Mouse (Mus musculus) cerebellum, adult 9-11 months (tissue): ENCODE results near the gene Gm10799.
"Not testable (repeated sequence)": the region's sequence is repeated elsewhere in the genome, so short reads cannot be mapped to it uniquely, and the experiment has no call there.

Experiments
- DNase-seq: peaks from one replicate; pipeline ENCODE4 v3.0.0; 2022

Gm10799 gene

GRCm38 (mm10) chr2:104068450-104068849 lies at the start of gene Gm10799:
Gene Gm10799 (minus strand): TSS chr2:104068550.
- not testable (repeated sequence) for DNase-seq

- not testable (repeated sequence) for DNase-seq
These were observed 48.8 kb upstream of the Gm10799 start for GRCm38 (mm10) chr2:104117173-104117572.

- DNase-seq, result no peak
These were observed 46.5 kb upstream of the Gm10799 start for GRCm38 (mm10) chr2:104114898-104115297.

- DNase-seq, result not testable (repeated sequence)
These were observed 45.2 kb upstream of the Gm10799 start for GRCm38 (mm10) chr2:104113563-104113962.

- not testable (repeated sequence) for DNase-seq
These were observed 42.9 kb upstream of the Gm10799 start for GRCm38 (mm10) chr2:104111170-104111797.

- DNase-seq, result no peak
These were observed 41.7 kb upstream of the Gm10799 start for GRCm38 (mm10) chr2:104110031-104110430.

- DNase-seq, result no peak
These were observed 41.2 kb upstream of the Gm10799 start for GRCm38 (mm10) chr2:104109528-104109927.

- not testable (repeated sequence) for DNase-seq
These were observed 40.7 kb upstream of the Gm10799 start for GRCm38 (mm10) chr2:104109021-104109420.

- no peak for DNase-seq
These were observed 36.5 kb upstream of the Gm10799 start for GRCm38 (mm10) chr2:104104800-104105199.

- DNase-seq, result no peak
These were observed 31.6 kb upstream of the Gm10799 start for GRCm38 (mm10) chr2:104099946-104100345.

- DNase-seq, result no peak
These were observed 30.9 kb upstream of the Gm10799 start for GRCm38 (mm10) chr2:104099231-104099585.

- DNase-seq, result no peak
These were observed 30.3 kb upstream of the Gm10799 start for GRCm38 (mm10) chr2:104098529-104099230.

GRCm38 (mm10) chr2:104097396-104097795 lies 29.0 kb upstream of the Gm10799 start:
- DNase-seq, result not testable (repeated sequence)

- not testable (repeated sequence) for DNase-seq
These were observed 28.4 kb upstream of the Gm10799 start for GRCm38 (mm10) chr2:104096796-104097195.

- DNase-seq, result no peak
These were observed 27.9 kb upstream of the Gm10799 start for GRCm38 (mm10) chr2:104096256-104096655.

- DNase-seq, result peak; percentile 81
These were observed 27.4 kb upstream of the Gm10799 start, which contains the start of gene Cd59a for GRCm38 (mm10) chr2:104095741-104096213. Gene Cd59a (plus strand): TSS chr2:104095801.

GRCm38 (mm10) chr2:104093305-104093704 lies 25.0 kb upstream of the Gm10799 start:
- no peak for DNase-seq

- DNase-seq, result not testable (repeated sequence)
These were observed 19.2 kb upstream of the Gm10799 start for GRCm38 (mm10) chr2:104087562-104087961.

GRCm38 (mm10) chr2:104084027-104084426 lies 15.7 kb upstream of the Gm10799 start:
- DNase-seq, result not testable (repeated sequence)

GRCm38 (mm10) chr2:104082474-104082873 lies 14.1 kb upstream of the Gm10799 start:
- no peak for DNase-seq

- DNase-seq, result not testable (repeated sequence)
These were observed 13.2 kb upstream of the Gm10799 start for GRCm38 (mm10) chr2:104081436-104082050.

- DNase-seq, result not testable (repeated sequence)
These were observed 9.9 kb upstream of the Gm10799 start for GRCm38 (mm10) chr2:104078285-104078684.

GRCm38 (mm10) chr2:104069704-104070185 lies 1.4 kb upstream of the Gm10799 start, which contains the start of gene Cd59b:
Gene Cd59b (plus strand): TSS chr2:104069849.
- DNase-seq, result peak; percentile 39
